Mouse (Mus musculus): Measurements from ENCODE around the gene Ppfibp1.

The Ppfibp1 gene

DNA sequence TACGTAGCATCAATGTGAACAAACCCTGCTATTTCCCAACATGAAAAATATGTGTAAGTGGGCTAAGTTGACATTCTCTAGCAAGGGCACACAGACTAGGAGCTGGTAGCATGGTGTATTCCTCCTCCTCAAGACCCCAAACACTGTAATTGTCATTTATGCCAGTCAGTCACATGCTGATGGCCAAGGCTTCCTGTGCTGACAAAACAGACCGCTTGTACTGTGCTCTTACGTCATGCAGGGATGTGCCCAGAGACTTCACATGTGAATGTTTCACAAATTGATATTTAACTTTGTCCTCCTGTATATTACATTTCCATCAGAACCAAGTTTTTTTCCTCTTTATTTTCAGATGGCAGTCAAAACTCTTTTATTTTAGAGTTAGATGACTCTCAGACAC, 29.1 kb downstream of the Ppfibp1 start:
- DNase-seq: no peak

DNA sequence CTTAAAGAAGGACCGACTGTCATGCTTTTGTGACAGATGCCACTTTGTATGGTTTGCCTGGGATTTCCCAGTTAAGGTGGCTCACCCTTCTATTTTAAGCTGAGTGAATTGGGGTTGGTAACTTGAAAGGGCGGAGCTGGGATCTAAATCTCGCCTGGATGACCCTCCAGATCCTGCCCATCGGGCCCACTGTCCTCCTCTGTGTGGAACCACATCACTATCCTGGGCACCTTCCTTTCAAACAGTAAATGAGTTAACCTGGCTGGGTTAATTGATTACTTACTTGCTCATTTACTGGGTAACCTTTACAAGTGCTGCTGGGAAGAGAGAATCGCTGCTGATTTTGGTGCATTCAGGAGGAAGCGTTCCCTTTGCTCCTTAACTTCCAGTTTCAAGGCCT, 30.1 kb downstream of the Ppfibp1 start:
- peak; percentile 39 to 66 for DNase-seq

DNA sequence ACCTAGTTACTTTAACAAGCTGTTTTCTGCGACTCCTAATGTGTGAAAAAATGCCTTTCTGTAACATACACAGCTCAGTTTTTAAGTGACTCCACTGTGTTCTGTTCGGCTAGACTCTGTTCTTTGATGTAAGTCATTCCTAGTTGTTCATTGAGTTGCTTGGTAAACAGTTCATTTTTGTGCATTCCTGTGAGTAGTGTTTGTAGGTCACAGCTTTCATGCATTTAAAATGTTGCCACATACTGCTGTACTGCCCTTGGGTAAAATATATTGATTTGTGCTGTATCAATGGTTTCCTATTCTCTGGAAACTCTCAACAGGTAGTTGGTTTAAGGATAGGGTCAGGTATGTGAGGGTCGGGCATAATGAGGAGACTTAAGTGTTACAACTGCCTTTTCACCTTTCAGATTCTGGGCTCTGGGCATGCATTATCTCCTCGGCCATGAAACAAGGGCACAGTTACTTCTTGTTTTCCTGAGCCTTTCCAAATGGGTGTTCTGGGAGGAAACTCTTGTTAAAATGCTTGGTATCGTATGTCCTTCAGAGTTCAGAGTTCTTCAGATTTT, 38.2 kb downstream of the Ppfibp1 start:
- DNase-seq: no peak

DNA sequence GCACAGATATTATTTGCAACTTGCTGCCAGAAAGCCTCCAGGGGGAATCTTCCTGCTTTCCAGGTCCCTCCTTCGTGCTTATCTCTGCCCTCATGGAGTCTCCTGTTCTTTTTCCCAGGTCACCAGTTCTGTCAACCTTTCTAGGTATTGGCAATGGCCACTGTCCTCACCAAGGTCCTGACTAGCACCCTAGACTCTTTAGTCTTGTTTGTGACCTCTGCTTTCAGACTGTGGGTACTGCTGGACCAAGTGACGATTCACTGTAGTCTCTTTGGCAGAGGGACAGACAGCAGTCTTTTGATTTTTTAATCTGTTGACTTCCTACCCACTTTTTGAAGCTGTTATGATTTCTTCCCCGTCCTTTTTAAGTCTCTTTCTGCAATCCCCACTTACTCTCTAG, 39.8 kb downstream of the Ppfibp1 start:
- no peak for DNase-seq

DNA sequence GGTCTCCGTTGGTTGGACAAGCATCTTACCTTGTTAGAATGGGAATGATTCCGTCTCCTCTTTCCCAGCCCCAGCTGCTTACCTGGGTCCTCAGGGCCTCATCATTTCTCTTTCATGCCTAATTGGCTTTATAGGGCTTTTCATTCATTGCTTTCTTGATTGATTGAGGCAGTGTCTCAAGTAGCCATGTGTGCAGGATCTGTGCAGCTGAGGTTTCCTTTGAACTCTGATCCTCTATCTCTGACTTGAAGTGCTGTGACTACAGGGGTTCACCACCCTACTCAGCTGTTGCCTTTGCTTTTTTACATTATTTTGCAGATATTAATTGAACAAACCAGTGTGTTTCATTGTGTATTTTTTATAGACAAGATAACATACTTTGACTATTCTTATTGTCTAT, 40.7 kb downstream of the Ppfibp1 start:
- no peak for DNase-seq

DNA sequence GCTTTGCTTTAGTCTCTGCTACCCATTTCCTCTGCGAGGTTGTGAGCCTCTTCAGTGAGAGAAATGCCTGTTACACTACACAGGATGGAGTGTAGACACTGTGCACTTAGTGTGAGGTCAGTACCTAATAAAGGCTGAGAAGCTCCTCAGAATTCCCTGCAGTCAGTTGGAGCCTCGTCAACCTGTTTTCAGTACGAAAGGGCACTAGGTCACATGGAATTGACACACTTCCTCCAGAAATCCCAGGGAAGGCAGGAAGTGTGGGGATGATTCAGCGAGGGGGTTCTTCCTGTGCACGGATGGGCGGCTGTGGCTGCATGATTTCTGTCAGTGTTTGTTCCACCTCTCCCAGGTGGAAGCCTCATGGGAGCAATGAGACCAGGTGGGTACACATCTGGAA, 44.8 kb downstream of the Ppfibp1 start:
- peak; percentile 58 to 81 for DNase-seq

DNA sequence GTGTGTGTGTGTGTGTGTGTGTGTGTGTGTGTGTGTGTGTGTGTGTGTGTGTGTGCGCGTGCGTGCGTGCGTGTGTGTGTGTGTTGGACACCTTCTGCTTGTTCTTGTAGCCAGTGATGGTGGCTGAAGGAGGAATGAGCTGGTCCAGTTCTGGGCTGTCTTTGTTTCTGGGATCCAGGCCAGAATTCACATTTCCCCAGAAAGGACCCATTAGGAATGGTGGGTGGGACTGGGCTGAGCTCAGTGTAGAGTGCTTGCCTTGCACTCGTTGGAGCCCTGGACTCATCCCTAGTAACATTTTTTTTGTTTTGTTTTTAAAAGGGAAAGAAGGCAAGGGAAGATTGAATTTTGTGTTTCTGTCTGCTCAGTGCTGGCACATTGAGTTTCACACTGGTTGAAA, 47.7 kb downstream of the Ppfibp1 start:
- peak; percentile 55 to 74 for DNase-seq

DNA sequence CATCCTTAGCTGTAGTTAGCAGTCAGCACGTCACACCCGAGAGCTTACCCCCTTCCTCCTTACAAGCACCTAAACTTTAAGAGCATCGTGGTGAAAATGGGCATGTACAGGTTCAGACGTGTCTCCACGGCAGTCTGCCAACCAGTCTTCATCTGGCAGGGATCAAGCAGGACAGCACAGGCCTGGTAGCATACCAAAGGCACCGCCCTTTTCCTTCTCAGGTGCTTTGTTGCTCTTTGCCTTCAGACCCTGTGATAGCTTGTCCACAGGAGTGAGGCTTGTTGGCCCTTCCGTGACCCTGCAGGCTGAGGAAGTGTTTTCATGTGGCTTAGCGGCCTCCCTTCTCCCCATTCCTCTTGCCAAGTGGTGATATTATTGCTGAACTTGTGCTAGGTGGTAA, 50.7 kb downstream of the Ppfibp1 start:
- DNase-seq: peak; percentile 55

DNA sequence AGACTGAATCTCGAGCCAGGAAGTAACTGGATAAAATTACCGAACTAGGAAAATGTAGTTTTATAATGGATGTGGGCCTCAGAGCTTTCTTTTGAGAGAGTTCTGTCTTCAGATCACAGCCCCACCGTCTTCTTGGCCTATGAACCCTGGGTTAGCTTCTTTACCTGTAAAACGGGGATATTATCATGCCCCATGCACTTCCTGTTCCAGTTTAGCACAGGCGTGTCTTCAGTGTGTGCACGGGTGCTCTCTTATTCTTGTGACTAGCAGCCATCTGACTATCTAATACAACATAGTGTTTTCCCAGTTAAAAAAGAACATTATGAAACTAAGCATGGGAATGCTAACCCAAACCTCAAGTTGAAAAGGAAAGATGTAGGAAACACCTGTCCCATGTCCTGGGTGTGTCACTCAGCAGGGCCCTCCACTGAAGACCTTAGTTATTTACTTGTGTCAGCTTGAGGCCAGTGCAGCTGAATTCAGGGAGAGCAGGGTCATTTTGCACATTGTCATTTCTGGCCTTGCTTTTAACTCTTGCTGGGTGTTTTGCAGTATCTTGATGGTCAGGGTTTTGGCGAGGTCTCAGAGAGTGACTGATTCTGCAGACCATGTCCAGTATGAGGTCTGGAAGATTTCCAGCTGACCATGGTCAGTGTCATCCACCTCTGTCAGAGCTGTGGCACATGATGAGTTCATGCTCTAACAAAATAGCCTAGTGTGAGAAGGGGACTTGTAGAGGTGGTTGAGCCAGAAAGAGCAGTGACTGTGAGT, 53.4 kb downstream of the Ppfibp1 start:
- DNase-seq: no peak

DNA sequence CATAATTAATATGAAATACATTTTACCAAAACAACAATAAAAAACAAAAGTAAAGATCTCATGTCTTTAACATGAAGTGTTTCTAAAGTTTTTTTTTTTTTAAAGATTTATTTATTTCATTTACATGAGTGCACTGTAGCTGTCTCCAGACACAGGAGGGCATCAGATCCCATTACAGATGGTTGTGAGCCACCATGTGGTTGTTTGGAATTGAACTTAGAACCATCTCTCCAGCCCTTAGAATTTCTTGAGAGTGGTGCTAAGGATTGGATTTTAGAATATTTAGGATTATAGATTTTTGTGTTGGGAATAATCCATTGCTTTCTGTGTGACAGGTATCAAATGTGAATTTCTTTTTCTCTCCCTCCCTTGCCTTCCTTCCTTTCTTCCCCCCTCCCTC, 55.7 kb downstream of the Ppfibp1 start:
- DNase-seq: no peak

DNA sequence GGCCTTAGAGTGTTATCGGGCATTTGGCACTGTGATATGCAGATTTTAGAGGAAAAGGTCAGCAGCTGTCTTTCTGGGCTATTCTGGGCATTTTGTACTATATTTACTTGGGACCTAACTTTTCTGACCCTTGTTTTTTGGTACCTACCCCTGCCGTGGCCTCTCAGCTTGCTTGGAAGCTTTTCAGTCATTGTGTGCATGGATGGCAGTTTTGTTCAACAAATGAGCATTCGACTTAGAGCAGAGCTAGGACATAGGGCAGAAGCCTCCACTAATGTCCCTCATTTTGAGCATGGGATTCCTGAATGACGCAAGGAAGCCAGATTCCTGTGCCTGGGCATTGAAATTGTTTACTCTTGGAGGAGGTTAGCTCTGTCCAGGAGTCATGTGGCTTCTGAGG, 56.5 kb downstream of the Ppfibp1 start:
- no peak for DNase-seq

DNA sequence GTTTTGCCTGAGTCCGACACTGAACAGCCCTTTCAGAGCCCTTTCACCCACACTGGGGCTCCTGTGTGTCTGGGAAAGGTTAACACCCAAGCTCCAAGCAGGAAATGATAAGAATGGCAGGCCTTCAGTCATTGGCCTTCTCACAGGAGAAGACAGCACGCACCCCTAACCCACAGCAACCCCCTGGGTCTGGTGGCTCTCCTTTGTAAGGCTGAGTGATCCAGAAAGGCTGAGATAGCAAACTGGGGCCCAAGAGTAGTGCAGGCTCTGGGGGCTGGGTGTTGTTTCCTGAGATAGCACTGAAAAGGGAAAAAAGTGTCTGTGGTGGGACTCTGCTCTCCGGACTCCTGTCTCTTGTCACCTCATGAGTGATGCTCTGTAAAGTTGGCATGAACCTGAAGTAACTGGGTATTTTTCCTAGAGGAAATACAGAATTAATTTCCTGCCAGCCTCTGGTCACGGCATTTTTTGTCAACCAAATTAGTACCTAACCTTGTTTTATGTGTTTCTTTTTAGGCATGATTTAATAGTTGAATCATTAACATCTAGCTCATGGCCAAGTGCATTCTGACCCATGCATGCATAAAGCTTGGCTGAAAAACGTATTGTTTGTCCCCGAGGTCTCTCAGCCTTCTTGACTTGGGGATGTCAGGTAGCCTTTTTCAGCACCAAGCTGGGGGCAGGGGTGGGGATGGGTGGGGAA, 58.2 kb downstream of the Ppfibp1 start:
- DNase-seq: peak; percentile 39 to 65

DNA sequence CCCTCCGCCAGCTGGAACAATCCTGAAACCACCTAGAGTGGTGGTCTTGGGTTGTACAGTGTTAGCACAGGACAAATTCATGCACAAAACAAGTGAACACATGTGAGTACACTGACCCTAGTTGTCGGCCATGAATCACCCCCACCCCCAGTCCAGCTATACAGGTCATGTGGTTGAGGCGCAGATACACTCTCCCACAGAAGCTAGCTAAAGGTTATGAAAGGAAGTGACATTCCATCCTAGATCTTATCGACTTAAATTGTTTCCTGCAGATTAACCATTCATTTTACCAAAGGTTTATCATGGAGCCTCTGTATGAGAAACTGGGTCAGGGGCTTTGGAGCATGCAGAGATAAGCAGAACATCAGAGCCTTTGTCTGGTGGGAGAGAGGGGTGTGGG, 58.9 kb downstream of the Ppfibp1 start:
- peak in 1 of 2 experiments; percentile 42 for DNase-seq

DNA sequence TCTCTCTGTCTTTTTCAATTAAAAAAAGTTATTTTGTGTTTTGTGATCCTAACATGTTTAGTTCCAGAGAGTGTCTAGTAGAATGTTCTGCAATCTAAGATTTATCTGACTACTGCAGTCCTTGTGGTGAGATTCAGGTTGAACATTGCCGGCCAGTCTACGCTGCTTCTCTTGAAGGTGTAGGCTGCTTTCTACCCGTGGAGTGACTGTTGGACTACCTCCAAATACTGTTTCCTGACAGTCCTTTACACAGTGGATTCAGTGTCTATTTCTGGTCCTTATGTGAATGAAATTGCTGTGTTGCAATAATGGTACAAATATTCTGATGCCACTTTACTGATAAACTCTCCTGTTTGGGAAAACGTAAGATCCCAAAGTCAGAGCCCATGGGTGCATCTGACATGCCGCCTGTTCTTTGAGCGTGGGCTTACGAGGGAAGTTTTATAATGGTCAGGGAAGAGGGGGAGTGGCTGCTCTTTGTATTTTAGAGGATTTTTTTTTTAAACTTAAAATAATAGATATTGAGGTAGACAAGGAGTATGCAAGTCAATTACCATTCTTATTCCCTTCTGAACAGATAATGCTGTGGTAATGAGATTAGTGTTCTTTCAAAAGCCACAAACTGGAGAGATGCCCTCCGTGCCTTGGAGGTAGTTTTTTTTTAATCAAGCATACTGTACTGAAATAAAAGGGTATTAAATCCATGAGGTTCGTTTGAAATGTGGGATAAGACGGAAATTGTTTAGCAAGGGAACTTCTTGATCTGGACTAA, 61.6 kb downstream of the Ppfibp1 start:
- peak in 1 of 2 experiments; percentile 57 for DNase-seq

DNA sequence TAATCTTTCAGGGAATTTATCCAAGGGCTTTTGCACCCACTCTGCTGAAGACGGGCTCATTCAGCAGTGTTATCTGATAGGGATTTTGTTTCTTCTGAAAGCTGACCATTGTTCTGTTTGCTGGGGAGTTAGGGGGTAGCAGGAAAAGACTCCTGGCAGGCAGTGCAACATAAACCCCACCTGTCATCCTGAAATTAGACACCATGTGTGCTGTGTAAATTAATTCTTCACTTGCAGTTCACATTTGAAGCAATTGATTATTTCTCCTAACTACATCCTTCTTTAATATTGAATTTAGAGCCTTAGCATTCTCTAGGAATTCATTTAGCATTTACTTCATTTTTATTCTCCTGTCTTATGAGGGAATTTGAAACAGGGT, 62.2 kb downstream of the Ppfibp1 start:
- no peak for DNase-seq

DNA sequence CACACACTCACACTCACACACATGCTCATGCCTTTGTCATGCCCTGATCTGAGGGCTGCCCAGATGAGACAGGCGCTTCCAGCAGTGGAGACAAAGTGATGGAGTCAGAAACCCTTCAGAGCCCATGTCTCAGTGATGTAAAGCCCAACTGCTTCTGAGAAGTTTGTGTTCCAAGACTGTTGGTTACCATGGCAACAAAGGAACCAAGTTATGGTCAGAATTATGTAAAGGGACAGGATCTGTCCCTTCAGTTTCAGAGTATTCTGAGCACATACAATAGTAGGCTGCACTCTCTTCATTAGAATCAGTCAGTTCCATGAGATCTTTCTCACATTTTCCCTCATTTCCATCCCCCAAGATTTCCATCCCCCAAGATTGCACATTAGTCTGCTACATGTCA, 66.0 kb downstream of the Ppfibp1 start, which contains the start of gene 1700034J05Rik:
1700034J05Rik (minus strand) TSS at position 165 of the 400 bp plus-strand sequence.
- DNase-seq: no peak

DNA sequence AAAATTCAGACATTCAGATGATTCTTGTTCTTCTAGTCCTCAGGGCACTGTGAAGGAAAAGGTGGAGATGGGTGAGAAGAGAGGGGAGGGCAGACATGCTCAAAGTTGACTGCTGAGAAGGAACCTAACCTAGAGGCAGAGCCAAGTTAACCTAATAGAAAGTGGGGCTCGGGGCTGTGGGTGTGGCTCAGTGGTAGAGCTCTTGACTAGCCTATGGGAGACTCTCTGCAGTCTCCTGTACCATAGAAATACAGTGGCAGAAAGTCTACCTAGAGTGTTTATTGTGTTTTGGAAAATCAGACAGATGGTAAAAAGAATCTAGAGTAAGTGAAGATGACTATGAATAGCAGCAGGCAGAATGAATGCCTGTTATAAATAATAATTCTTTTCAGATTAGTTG, 67.2 kb downstream of the Ppfibp1 start:
- no peak for DNase-seq

DNA sequence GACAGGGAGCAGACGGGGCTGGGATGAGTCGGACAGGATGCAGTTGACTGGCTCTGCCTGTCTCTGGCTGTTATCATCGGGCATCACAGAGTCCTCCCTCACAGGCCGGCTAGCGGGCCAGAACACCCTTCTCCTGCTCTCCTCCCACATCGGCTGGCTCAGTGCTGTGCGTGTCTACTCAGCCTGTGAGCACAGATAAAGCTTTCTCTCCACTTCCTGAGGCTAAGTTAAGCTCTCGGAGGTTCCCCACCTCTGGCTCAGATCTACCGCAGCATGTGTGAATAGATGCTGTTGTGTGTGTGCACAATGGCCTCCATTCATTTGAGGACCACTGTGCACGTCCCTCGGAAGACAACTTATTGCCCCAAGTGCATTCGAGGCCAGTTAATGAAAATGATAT, 67.6 kb downstream of the Ppfibp1 start:
- DNase-seq: no peak

DNA sequence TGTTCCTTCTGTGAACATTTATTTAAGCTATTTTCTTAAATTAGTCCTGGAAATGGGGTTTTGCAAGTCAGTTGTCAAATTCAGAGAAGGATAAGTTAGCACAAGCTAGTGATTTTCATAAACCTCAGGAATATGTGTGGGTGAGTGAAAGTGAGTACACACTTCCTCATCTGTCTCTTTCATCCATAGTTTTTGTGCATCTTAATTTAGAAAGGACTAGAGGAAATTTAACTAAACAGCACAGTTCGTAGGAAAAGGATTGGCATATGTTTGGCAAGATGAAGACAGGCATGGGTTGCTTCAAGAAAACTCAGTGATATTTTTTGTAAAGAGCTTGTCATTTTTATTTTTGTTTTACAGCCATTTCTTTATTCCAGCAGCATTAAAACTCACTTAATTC, 68.7 kb downstream of the Ppfibp1 start:
- DNase-seq: no peak

DNA sequence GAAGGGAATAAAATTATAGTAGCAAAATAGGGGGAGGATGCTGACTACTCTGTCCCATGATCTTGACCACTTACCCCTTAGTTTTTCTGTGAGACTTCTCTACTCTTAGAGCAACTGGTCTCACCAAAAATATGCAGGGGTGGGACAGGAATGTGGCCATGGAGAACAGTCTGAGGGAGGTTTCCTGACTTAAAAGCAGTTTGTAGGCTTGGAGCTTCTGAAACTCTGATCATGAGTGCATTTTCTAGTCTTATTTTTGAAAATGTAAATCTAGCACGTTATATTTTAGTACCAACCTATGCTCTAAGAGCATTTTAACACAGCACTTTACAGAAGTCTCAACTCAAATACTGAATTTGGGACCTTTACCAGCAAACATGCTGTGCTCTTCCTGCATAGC, 70.4 kb downstream of the Ppfibp1 start:
- no peak for DNase-seq

DNA sequence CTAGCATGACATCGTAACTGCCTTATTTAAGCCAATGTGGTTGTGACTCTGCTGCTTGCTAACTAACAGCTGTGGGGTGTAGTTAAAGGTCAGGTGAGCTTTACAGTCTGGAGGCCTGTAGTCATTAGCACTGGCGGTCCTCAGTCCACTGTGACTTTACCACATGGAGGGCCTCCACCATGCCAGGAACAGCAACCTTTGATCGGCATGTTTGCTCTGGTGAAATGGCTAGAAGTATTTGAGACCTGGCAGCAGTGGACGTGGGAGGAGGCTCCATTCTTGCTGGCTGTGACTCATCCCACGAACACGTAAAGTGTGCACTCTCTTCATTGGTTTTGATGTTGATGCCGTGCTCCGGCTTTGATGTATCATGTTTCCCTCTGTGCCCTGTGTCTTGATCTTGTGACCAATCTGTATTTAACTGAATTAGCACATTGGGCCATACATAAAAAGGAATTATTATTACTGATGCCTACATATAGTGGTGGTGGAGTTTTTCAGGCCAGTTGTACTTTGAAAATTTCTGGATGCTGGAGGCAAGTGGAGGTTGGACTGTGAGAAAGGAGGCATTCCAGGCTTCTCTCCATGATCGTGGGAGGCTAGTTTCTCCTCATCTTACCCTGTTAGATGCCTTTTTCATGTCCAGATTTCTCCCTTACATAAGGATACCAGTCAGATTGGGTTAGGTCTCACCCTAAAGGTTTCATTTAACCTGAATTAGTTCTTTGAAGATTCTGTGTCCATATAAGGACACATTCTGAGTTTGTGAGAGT, 71.8 kb downstream of the Ppfibp1 start:
- DNase-seq: peak in 1 of 2 experiments; percentile 56

DNA sequence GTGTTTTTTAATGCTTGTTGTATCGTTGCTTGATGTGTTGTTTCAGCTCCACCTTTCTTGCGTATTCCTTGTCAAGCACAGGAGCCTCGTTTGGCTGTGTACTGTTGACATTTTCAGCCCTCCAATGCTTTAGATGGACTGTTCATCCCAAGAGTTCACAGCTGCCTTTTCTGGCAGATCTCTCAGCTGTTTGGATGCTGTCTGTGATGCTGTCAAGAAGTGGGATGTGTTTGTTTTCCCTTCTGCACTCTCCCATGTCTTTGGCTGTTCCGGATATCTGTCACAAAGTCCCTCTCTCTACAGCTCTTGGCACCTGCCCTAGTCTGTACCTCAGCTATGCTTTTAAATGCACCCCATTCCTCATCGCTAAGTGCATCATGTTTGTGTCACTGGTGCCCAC, 72.7 kb downstream of the Ppfibp1 start:
- no peak for DNase-seq
